Mouse (Mus musculus) lung, adult 10 weeks (tissue): Measurements from ENCODE around the gene Morc3. TPM values are rescaled to one million over a fixed set of nuclear protein-coding genes. Genes with fewer than 3 reads are reported as not detected.

Experiments
- polyA plus RNA-seq: library from polyadenylated mRNA; stranded (reverse); fragments of 350-450 nt; fragmentation: Illumina TruSeq; extraction: RNeasy Lipid Tissue Mini Kit (QIAGEN cat#74804); gene quantifications from one replicate; pipeline ENCODE4 v1.2.3, GENCODE M21; 2014; ENCODE audit warnings: low read depth, low replicate concordance; ENCODE audit not compliant: insufficient read depth

The Morc3 gene
- polyA plus RNA-seq = 11.5 TPM

DNA sequence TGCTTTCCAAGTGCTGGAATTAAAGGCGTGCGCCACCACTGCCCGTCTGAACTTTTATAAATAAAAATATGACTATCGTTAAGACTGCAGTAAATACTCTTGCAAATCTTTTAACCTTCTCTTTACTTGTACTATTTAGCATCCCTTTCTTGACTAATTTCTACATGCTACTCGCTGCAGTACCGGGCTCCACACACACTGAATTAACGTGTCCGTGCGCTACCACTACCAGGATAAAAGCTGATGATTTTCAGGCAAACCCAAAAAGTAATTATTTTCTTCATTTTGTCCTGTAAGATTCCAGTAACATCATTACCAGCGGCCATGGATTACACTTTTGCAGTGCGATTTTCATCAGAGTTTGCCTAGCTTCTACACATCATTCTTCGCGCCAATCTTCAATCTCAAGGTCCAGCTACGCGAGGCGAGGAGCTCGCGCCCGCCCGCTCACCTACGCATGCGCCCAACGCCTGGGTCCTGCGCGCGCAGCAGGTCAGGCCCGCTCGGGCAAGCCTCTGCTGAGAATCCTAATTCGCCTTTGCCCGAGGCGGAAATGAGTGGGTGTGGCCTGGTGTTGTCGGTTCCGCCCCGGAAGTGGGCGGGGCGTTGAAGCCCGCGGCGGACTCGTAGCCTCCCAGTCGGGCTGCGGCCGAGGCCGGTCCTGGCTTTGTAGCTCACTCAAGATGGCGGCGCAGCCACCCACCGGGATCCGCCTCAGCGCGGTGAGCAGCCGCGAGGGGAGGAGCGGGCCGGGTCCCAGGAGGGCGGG is at the start of gene Morc3:
Gene Morc3, plus strand, starts transcription at position 495 of the 769 bp plus-strand sequence.

GRCm38 (mm10) chr16:93883423-93884085 is 51.6 kb downstream of the Morc3 start, which contains the start of gene Chaf1b:
Gene Chaf1b, plus strand, starts transcription at chr16:93883901.

Other genes starting within 250 kb of the Morc3 start
- gene Setd4, start 228.1 kb upstream of the Morc3 start, polyA plus RNA-seq = 5.1 TPM
- gene Cbr1, start 226.3 kb upstream of the Morc3 start, polyA plus RNA-seq = 70.2 TPM
- not detected for gene Gm5678, start 204.0 kb upstream of the Morc3 start, polyA plus RNA-seq
- gene Cbr3, start 148.9 kb upstream of the Morc3 start, polyA plus RNA-seq = 22.4 TPM
- gene Dop1b, start 120.2 kb upstream of the Morc3 start, polyA plus RNA-seq = 25.5 TPM
- 2.1 TPM for gene Chaf1b, start 51.8 kb downstream of the Morc3 start, polyA plus RNA-seq
- gene Cldn14, start 176.7 kb downstream of the Morc3 start, polyA plus RNA-seq = not detected